Comparison of ENCODE assay signal across 8 mouse cellular contexts in genomic region chr7:89126063-89126882, GRCm38 (mm10).
DNase-seq lines count a peak whose midpoint lies in the region; ATAC-seq and TF ChIP-seq lines count a peak whose summit lies in the region.

No protein-coding gene starts in this region.

- WGBS in limb, embryonic 14.5 days, result 58% methylated on average over 7 of the region's 7 CpGs
- WGBS in stomach, embryonic 14.5 days, result 58% methylated on average over 7 of the region's 7 CpGs

- no peaks in the 10 kb centered on the region for H3K27me3 ChIP-seq in C2C12 (ENCODE audit: control insufficient read depth, insufficient read depth, insufficient read length)
- no peaks in the 10 kb centered on the region for H3K27me3 ChIP-seq in limb, embryonic 14.5 days (ENCODE audit: control insufficient read depth, insufficient read depth, low read length)
- H3K27me3 ChIP-seq in stomach, embryonic 14.5 days (ENCODE audit: control insufficient read depth, insufficient read depth, low read length), result no peaks in the 10 kb centered on the region

- no peak overlapping the region for H3K9ac ChIP-seq in limb, embryonic 14.5 days (ENCODE audit: low read depth, low read length, severe bottlenecking)
- H3K9ac ChIP-seq in stomach, embryonic 14.5 days (replicated peaks; ENCODE audit: low read depth, low read length), result no peak overlapping the region

- ATAC-seq in limb, embryonic 14.5 days (ENCODE audit: low FRiP score, low read depth), result 0 out of 2 replicates have a peak, but pooled peaks have one; percentile 60
- peak; percentile 49; the same call in 1 of the 2 replicates for ATAC-seq in stomach, embryonic 14.5 days (ENCODE audit: insufficient number of reproducible peaks, insufficient read depth, low FRiP score, low read depth)

- H3K4me3 ChIP-seq in C2C12 (ENCODE audit: insufficient read depth, poor library complexity, severe bottlenecking), result no peak overlapping the region
- H3K4me3 ChIP-seq in limb, embryonic 14.5 days (replicated peaks; ENCODE audit: low read length), result no peak overlapping the region
- no peak overlapping the region for H3K4me3 ChIP-seq in stomach, embryonic 14.5 days (ENCODE audit: low read depth, low read length)

- H3K4me2 ChIP-seq in limb, embryonic 14.5 days (replicated peaks; ENCODE audit: low read depth, low read length, severe bottlenecking), result no peak overlapping the region
- no peak overlapping the region for H3K4me2 ChIP-seq in stomach, embryonic 14.5 days (replicated peaks; ENCODE audit: low read depth, low read length)

- no peak for TF ChIP-seq POLR2A in limb, embryonic 14.5 days (IDR thresholded peaks at IDR 0.05; ENCODE audit: borderline replicate concordance, extremely low read depth, insufficient read depth, insufficient read length)

- H3K36me3 ChIP-seq in C2C12 (ENCODE audit: control insufficient read depth, insufficient read depth), result no peaks in the 10 kb centered on the region
- no peaks in the 10 kb centered on the region for H3K36me3 ChIP-seq in limb, embryonic 14.5 days (ENCODE audit: control insufficient read depth, insufficient read depth, low read length)
- no peaks in the 10 kb centered on the region for H3K36me3 ChIP-seq in stomach, embryonic 14.5 days (ENCODE audit: control insufficient read depth, insufficient read depth, low read length)

- H3K79me2 ChIP-seq in C2C12 (ENCODE audit: control insufficient read depth, insufficient read depth), result no peaks in the 10 kb centered on the region

- TF ChIP-seq CTCF in C2C12 (IDR thresholded peaks at IDR 0.05; ENCODE audit: control insufficient read depth, insufficient read depth, insufficient read length), result peak; percentile 19

- no peaks in the 10 kb centered on the region for H3K4me1 ChIP-seq in limb, embryonic 14.5 days (ENCODE audit: control insufficient read depth, insufficient read depth, low read length)
- H3K4me1 ChIP-seq in stomach, embryonic 14.5 days (ENCODE audit: control insufficient read depth, insufficient read depth, low read length), result no peaks in the 10 kb centered on the region

- no peak overlapping the region for H3ac ChIP-seq in C2C12 (ENCODE audit: control insufficient read depth, insufficient read length, low read depth)

- H3K79me3 ChIP-seq in C2C12 (ENCODE audit: low read depth), result no peaks in the 10 kb centered on the region

- DNase-seq in adrenal gland, adult 8-10 months, result peak; percentile 18
- DNase-seq in embryo, embryonic 9.5 days (ENCODE audit: extremely low spot score), result peak; percentile 65
- peak; percentile 57 to 83 for DNase-seq in heart, adult 18-20 months
- peak; percentile 35 to 76 for DNase-seq in kidney, adult 8-10 months
- DNase-seq in limb, embryonic 14.5 days (ENCODE audit: low spot score), result peak; percentile 46
- peak; percentile 25 to 39 for DNase-seq in natural killer cell, adult 2 months (ENCODE audit: low spot score in 2 of 2)

- H3K27ac ChIP-seq in limb, embryonic 14.5 days (replicated peaks; ENCODE audit: low read depth, low read length), result no peak overlapping the region
- no peak overlapping the region for H3K27ac ChIP-seq in stomach, embryonic 14.5 days (ENCODE audit: low read length)

- H3K9me3 ChIP-seq in limb, embryonic 14.5 days (ENCODE audit: control insufficient read depth, low read length), result no peaks in the 10 kb centered on the region
- H3K9me3 ChIP-seq in stomach, embryonic 14.5 days (ENCODE audit: control insufficient read depth, low read depth, low read length), result no peaks in the 10 kb centered on the region

TF ChIP-seq in C2C12, 6 proteins besides CTCF, POLR2A, EP300 and RAD21:
- TF ChIP-seq FOSL1 (IDR thresholded peaks at IDR 0.05; ENCODE audit: insufficient read depth, low read length, poor library complexity, severe bottlenecking), result no peak

Comparison
In these comparisons a context has a peak if more than half of its experiments do, and no peak if none do; other contexts are left out.
1. DNase-seq: peak in every context shown above with its lines; median percentile 70 in heart, adult 18-20 months; 65 in embryo, embryonic 9.5 days; 56 in kidney, adult 8-10 months; 46 in limb, embryonic 14.5 days; 32 in natural killer cell, adult 2 months; 18 in adrenal gland, adult 8-10 months.